Mouse (Mus musculus): ENCODE data around the gene Pde6d.

Gene Pde6d

DNA sequence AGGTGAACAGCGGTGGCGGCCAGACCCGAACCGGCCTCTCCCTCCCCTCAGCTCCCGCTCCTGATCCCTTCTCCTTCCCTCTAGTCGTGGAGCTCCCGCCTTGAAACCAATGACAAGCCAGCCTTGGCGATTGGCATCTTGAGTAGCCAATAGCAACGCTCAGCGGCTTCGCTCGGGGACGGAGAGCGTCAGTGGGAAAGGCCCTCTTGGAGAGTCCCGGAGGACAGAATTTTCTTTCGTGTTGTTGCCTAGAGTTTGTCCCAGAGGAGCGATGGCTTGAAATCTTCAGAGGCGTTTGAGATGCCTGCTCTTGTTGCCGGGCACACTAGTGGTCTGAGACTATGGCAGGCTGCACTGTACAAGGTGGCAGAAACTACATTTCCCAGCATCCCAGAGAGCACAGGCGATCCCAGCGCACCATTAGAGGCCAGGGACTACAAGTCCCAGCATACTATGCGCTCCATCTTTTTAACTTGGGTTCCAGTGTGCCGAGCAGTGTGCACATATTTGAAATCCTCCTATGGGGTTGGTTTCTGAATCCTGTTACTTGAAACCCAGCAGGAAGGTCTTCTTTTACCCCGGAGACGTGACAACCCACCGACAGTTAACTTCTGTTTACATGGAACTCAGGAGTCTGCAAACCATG is at the start of gene Pde6d, which contains the start of gene Cops7b:
Gene Pde6d, minus strand, starts transcription at position 179 of the 646 bp plus-strand sequence.
Gene Cops7b, plus strand, starts transcription at position 454 of the 646 bp plus-strand sequence.
- ATAC-seq (ENCODE audit: low TSS enrichment), result peak; percentile 98

DNA sequence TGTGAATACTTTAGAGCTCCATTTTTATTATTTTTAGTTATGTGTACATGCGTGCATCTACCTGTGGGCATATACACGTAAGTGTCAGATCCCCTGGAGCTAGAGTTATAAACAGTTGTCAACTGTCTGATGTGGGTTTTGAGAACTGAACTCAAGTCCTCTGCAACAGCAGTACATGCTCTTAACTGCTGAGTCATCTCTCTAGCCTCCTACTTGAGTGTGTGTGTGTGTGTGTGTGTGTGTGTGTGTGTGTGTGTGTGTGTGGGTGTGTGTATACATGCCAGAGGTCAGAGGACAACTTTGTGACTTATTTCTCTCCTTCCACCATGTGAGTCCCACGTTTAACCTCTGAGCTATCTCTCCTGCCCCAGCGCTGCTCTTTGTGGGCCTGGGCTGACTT is 48.1 kb upstream of the Pde6d start:
- ATAC-seq (ENCODE audit: low TSS enrichment), result no peak

GRCm38 (mm10) chr1:86629936-86630335 is 47.5 kb upstream of the Pde6d start:
- ATAC-seq (ENCODE audit: low TSS enrichment), result no peak

DNA sequence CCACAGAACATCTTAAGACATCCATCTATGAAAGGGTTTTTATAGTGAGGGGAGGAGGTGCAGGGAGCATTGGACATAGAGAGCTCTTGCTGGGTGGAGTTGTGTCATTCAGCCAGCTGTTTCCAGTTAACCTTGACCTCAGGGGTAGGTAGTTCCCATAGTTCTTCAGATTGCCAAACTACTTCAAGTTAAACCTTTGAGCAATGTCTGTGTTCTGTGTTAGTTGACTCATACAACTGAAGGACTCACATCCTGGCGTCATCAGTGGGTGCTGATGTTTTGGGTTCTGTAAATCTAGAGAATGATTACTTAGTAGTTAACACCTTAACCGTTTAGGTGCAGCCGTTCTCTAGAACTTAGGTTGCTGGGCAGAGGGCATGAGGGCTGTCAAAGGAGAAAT is 45.8 kb upstream of the Pde6d start:
- ATAC-seq (ENCODE audit: low TSS enrichment), result no peak

DNA sequence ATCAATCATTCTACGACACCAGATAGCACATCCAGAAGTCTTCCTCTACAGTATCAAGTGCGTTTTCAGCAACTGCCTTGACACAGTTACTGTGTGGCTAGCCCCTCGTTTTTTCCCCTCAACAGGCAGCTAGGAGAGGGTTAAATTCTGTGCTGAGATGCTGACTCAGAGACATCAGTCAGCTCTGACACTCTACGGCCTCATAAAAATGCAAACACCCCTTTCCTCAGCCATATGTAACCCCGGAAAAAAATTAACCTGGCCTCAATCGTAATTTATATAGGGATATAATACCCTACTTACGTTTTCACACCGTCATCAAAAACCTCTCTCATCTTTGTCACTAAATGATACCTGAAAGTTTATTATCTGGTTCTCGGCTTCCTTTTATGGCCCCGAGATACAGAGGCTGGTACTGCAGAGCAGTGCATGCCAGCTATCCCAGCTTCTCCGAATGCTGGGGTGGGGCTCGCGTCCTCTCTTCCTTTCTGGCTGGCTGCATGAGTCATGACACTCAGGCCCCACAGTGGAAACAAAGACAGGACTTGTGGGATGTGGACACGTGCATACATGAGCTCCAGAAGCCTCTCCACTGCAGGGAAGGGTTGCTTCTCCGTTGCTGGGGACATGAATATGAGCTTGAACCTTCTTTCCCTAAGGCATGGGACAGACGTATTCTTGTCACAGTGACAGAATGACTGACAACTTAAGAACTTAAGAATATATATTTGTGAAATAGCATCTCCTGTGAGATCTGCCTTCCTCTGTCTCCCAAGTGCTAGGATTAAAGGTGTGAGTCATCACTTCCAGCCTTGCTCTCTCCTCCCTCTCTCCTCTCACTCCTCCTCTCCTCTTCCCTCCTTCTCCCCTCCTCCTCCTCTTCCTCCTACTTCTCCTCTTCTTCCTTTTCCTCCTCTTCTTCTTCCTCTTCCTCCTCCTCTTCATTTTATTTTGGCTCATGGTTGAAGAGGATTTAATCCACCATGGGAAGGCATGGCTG is 40.9 kb upstream of the Pde6d start:
- peak; percentile 67; the same call in 1 of the 2 replicates for ATAC-seq (ENCODE audit: low TSS enrichment)

GRCm38 (mm10) chr1:86622296-86622695 is 39.9 kb upstream of the Pde6d start:
- no peak for ATAC-seq (ENCODE audit: low TSS enrichment)

GRCm38 (mm10) chr1:86618454-86619125 is 36.2 kb upstream of the Pde6d start:
- ATAC-seq (ENCODE audit: low TSS enrichment), result peak; percentile 73; the same call in 1 of the 2 replicates

DNA sequence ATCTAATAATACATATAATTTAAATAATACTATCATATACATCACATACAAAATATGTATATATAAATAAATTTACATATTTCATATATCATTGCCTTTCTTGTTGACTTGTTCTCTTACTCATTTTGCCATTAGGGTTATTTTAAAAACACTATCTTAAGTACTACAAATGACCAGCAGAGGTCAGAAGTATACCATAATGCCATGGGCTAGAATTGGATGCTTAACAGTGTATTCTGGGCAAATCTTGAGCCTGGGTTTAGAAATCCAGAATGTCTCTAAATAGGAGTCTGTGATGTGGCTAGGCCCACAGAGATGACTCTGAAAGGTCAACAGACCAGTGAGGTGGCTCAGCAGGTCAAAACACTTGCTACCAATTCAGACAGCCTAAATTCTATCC is 31.8 kb upstream of the Pde6d start:
- peak; percentile 32; the same call in 1 of the 2 replicates for ATAC-seq (ENCODE audit: low TSS enrichment)

DNA sequence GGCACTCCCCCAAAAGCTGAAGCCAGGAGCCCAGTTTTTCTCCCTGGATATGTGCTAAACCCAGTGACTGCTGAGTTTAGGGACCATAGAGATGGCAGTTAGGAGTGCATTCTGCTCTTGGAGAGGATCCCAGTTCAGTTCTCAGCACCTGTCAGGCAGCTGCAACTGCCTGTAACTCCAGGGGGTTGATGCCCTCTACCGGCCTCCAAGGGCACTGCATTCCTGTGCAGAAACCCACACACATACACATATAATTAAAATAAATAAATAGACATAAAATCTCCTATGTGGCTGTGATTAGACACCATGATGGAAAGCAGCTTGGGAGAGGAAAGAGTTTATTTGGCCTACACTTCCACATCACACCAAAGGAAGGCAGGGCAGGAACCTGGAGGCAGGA is 29.7 kb upstream of the Pde6d start:
- ATAC-seq (ENCODE audit: low TSS enrichment), result no peak

- ATAC-seq (ENCODE audit: low TSS enrichment), result no peak
Measured at GRCm38 (mm10) chr1:86610954-86611353, 28.5 kb upstream of the Pde6d start.

GRCm38 (mm10) chr1:86600117-86600516 is 17.7 kb upstream of the Pde6d start:
- no peak for ATAC-seq (ENCODE audit: low TSS enrichment)

DNA sequence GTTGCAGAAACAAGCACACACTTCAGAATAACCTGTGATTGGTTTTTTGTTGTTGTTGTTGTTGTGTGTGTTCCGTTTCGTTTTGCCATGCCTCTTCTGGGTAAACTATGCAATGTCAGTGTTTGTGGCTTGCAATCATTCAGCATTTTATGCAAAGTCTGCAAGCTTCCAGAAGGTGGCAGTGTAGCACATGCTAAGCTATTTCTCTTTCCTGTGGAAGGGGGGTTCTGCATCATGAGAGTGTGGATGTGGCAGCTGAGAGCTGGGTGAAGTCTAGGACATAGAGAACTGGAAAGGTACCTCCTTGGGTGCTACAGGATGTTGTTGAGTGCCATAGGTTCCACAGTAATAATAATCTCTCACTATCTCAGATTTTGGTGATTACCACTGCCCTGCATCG is 16.1 kb upstream of the Pde6d start:
- peak; percentile 55 for ATAC-seq (ENCODE audit: low TSS enrichment)

GRCm38 (mm10) chr1:86596512-86596911 is 14.1 kb upstream of the Pde6d start:
- peak; percentile 82 for ATAC-seq (ENCODE audit: low TSS enrichment)

DNA sequence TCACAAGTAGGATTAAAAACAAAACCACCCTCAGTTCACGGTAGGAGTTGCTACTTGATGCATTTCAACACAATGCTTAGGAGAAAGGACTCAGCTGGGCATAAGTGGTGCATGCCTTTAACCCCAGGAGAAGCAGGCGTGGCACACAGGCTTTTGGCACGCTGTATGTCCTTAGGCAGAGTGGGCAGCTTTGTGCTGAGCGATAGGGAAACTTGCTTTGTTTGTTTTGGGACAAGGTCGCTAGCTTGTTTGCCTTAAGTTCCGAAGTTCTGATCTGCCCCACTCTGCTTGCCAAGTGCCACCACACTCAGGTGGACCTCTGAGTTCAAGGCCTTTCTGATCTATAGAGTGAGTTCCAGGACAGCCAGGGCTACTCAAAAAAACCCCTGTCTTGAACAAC is 12.9 kb upstream of the Pde6d start:
- ATAC-seq (ENCODE audit: low TSS enrichment), result no peak

GRCm38 (mm10) chr1:86594539-86594938 is 12.1 kb upstream of the Pde6d start:
- ATAC-seq (ENCODE audit: low TSS enrichment), result no peak

- peak; percentile 53 for ATAC-seq (ENCODE audit: low TSS enrichment)
Measured at GRCm38 (mm10) chr1:86586992-86587391, 4.6 kb upstream of the Pde6d start.

DNA sequence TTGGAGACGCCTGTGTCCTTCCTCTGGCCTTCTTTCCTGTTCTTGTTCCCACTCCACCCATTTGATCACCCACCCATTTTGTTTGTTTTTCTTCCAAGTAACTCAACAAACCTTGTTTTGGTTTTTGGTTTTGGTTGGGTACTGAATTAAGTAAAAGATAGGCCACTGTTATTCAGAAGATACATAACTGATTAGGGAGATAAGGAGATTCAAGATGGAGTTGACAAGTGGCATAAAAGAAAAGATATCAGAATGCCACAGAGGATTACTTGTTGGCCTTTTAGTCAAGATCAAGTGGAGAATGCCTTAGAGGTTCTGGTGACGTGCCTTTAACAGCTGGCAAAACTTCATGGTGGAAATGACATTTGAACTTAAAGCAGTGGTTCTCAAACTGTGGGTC is 1.3 kb upstream of the Pde6d start:
- no peak for ATAC-seq (ENCODE audit: low TSS enrichment)

DNA sequence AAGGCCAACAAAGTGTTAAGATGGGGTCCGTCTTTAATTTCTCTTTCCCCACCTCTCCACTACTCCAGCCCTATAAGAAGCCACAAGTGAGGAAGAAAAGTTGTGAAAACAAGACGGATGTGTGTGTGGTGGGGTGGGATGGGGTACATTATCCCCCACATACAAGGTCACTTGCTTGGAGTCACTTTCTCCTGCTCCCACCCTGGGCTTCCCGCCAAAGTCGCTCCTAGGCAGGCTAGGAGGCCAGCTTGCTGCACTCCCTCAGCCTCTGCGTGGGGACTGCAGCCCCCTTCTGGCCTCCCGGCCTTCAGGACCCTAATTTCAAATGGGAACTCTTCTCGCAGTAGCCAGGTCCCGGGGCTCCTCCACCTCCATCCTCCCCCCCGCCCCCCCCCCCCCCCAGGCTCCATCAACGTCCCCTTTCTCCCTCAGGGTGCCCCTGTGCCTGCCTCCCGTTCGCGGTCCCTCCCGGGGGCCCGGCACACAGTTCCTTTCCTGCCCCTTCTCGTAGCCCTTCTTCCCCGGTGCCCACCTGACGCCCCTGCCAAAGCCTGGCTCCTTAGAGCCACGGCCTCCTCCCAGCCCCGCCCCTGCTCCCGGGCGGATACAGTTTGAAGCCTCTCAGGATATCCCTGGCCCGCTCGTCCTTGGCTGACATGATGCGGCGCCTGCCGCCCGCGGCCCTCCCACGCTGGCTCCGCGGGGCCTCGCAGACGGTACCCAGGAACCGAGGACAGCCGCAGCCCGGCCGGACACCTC is 558 bp downstream of the Pde6d start:
- ATAC-seq (ENCODE audit: low TSS enrichment), result peak; percentile 48

DNA sequence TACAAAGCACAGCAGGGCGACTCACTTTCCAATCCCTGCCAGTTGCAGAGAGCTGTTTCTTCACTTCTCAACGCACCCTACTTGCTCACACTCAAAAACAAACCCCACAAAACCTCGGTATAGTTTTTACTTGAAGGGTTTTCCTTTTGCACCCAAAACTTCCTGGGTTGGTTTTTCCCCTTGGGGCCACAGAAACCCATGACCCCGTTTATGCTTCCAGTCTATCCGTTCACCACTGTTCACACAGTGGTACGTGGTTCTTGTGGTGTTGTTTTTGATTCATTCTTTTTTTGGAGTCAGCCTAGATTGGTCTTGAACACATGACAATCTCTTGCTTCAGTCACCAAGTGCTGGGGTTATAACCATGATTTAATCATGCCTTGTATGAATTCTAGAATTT is 2.0 kb downstream of the Pde6d start:
- no peak for ATAC-seq (ENCODE audit: low TSS enrichment)

- peak; percentile 85 for ATAC-seq (ENCODE audit: low TSS enrichment)
Measured at GRCm38 (mm10) chr1:86571941-86572340, 10.5 kb downstream of the Pde6d start.

- ATAC-seq (ENCODE audit: low TSS enrichment), result no peak
Measured at GRCm38 (mm10) chr1:86571381-86571780, 11.0 kb downstream of the Pde6d start.
